Mouse (Mus musculus) ES-Bruce4 (cell line): ENCODE measurements around the gene Vmn1r205. TPM values are rescaled to one million over a fixed set of nuclear protein-coding genes. Genes with fewer than 3 reads are reported as not detected.
"Not testable (repeated sequence)": the region's sequence is repeated elsewhere in the genome, so short reads cannot be mapped to it uniquely, and the experiment has no call there.

Experiments
- H3K27ac ChIP-seq: 2 replicates; pipeline ENCODE4 v1.5.1; 2012; ENCODE audit warnings: low read length, inconsistent platforms; ENCODE audit not compliant: insufficient read depth
- H3K27me3 ChIP-seq: 2 replicates; pipeline ENCODE4 v1.6.1; 2012; ENCODE audit warnings: mild to moderate bottlenecking, low read length, inconsistent platforms; ENCODE audit not compliant: control insufficient read depth, poor library complexity, insufficient read depth, severe bottlenecking
- H3K36me3 ChIP-seq: 2 replicates; pipeline ENCODE4 v1.6.1; 2012; ENCODE audit warnings: inconsistent platforms, mild to moderate bottlenecking, low read length, moderate library complexity; ENCODE audit not compliant: control insufficient read depth, poor library complexity, insufficient read depth, severe bottlenecking
- H3K4me1 ChIP-seq: one replicate; pipeline ENCODE4 v1.8.1; 2011; ENCODE audit warnings: low read length; ENCODE audit not compliant: control insufficient read depth, insufficient read depth
- H3K4me3 ChIP-seq: 2 replicates; pipeline ENCODE4 v1.5.1; 2011; ENCODE audit warnings: low read depth, mild to moderate bottlenecking, low read length
- H3K9ac ChIP-seq: 2 replicates; pipeline ENCODE4 v1.6.1; 2012; ENCODE audit warnings: low read depth, mild to moderate bottlenecking, inconsistent platforms; ENCODE audit not compliant: poor library complexity, severe bottlenecking
- H3K9me3 ChIP-seq: replicated peaks from 2 replicates; pipeline ENCODE4 v1.6.1; 2012; ENCODE audit warnings: mild to moderate bottlenecking, low read length, inconsistent platforms; ENCODE audit not compliant: control insufficient read depth, poor library complexity, insufficient read depth, severe bottlenecking
- CTCF ChIP-seq: IDR thresholded peaks from one replicate; pipeline ENCODE4 v1.8.1; 2011; ENCODE audit warnings: low read depth, low read length
- POLR2A ChIP-seq: IDR thresholded peaks from one replicate; pipeline ENCODE4 v1.8.1; 2011; ENCODE audit warnings: low read length; ENCODE audit not compliant: insufficient read depth
- polyA plus RNA-seq: library from polyadenylated mRNA; stranded (reverse); fragments of >200 nt; gene quantifications from 2 replicates; pipeline ENCODE4 v1.2.4, GENCODE M21; 2011; ENCODE audit warnings: low read depth; ENCODE audit not compliant: missing spikeins, insufficient read depth, insufficient read length

Gene Vmn1r205
- not detected in 2 replicates for polyA plus RNA-seq

- no peak within 1 kb of the TSS for H3K9ac ChIP-seq
- no peaks in the 10 kb centered on the region for H3K9me3 ChIP-seq
- H3K36me3 ChIP-seq: no peaks in the 10 kb centered on the region
- H3K4me1 ChIP-seq: no peaks in the 10 kb centered on the region
- TF ChIP-seq POLR2A: no peak
- TF ChIP-seq CTCF: no peak
- no peaks in the 10 kb centered on the region for H3K27me3 ChIP-seq
- H3K4me3 ChIP-seq: no peak within 1 kb of the TSS
- H3K27ac ChIP-seq: no peak within 1 kb of the TSS
These were observed at the start of gene Vmn1r205 for GRCm38 (mm10) chr13:22592900-22593299. Gene Vmn1r205 (minus strand): TSS chr13:22593000.

- H3K27ac ChIP-seq, H3K9ac ChIP-seq, H3K9me3 ChIP-seq, H3K27me3 ChIP-seq, H3K4me1 ChIP-seq, H3K4me3 ChIP-seq, H3K36me3 ChIP-seq: not testable (repeated sequence)
These were observed 31.4 kb upstream of the Vmn1r205 start, which contains the start of gene Vmn1r206 for GRCm38 (mm10) chr13:22624151-22624550. Gene Vmn1r206 (minus strand): TSS chr13:22624251.

- Histone ChIP-seq H3K4me3 (peak overlapping the region; percentile 77), H3K9ac (peak overlapping the region; percentile 43; the same call in 1 of the 2 replicates)
- H3K27ac ChIP-seq, H3K4me1 ChIP-seq, H3K9me3 ChIP-seq, H3K27me3 ChIP-seq, H3K36me3 ChIP-seq: not testable (repeated sequence)
These were observed 9.5 kb downstream of the Vmn1r205 start for GRCm38 (mm10) chr13:22583336-22583735.

- H3K9me3 ChIP-seq, H3K4me1 ChIP-seq, H3K27me3 ChIP-seq, H3K4me3 ChIP-seq, H3K27ac ChIP-seq, H3K9ac ChIP-seq, H3K36me3 ChIP-seq: not testable (repeated sequence)
These were observed 17.9 kb downstream of the Vmn1r205 start for GRCm38 (mm10) chr13:22574911-22575310.

GRCm38 (mm10) chr13:22552898-22553297 lies 39.9 kb downstream of the Vmn1r205 start, which contains the start of gene Vmn1r204:
Gene Vmn1r204 (plus strand): TSS chr13:22553198.
- H3K27ac ChIP-seq, H3K4me3 ChIP-seq, H3K27me3 ChIP-seq, H3K9ac ChIP-seq, H3K36me3 ChIP-seq, H3K4me1 ChIP-seq, H3K9me3 ChIP-seq: not testable (repeated sequence)

Other genes with a start within 250 kb of the Vmn1r205 start
- gene Vmn1r198, start 242.6 kb downstream of the Vmn1r205 start, polyA plus RNA-seq: not detected in 2 replicates
- not detected in 2 replicates for gene Vmn1r199, start 213.2 kb downstream of the Vmn1r205 start, polyA plus RNA-seq
- gene Vmn1r200, start 202.6 kb downstream of the Vmn1r205 start, polyA plus RNA-seq: not detected in 2 replicates
- gene Vmn1r201, start 121.1 kb downstream of the Vmn1r205 start, polyA plus RNA-seq: 0.12 TPM in 1 of 2 replicates, not detected in the other
- 0.17 TPM in 1 of 2 replicates, not detected in the other for gene Vmn1r202, start 87.6 kb downstream of the Vmn1r205 start, polyA plus RNA-seq
- gene Vmn1r203, start 74.9 kb downstream of the Vmn1r205 start, polyA plus RNA-seq: not detected in 2 replicates
- not detected in 2 replicates for gene Vmn1r204, start 39.8 kb downstream of the Vmn1r205 start, polyA plus RNA-seq
- not detected in 2 replicates for gene Vmn1r206, start 31.3 kb upstream of the Vmn1r205 start, polyA plus RNA-seq
- not detected in 2 replicates for gene Vmn1r207-ps, start 136.6 kb upstream of the Vmn1r205 start, polyA plus RNA-seq
- gene Vmn1r208, start 184.4 kb upstream of the Vmn1r205 start, polyA plus RNA-seq: 0.31 TPM in 1 of 2 replicates, not detected in the other
- not detected in 2 replicates for gene Vmn1r209, start 216.7 kb upstream of the Vmn1r205 start, polyA plus RNA-seq
- not detected in 2 replicates for gene Vmn1r210, start 238.3 kb upstream of the Vmn1r205 start, polyA plus RNA-seq